Mouse (Mus musculus) embryonic facial prominence, embryonic 12.5 days (tissue): Measurements from ENCODE around the gene Robo1. TPM values are rescaled to one million over a fixed set of nuclear protein-coding genes. Genes with fewer than 3 reads are reported as not detected.
A peak's percentile ranks its signal among the peaks of the same experiment; 100 is the strongest.

Experiments
- ATAC-seq: fragments of 200-750 bp; cut with Nextera tagmentation; 2 replicates; pipeline ENCODE4 v1.8.0; 2017; ENCODE audit not compliant: insufficient number of reproducible peaks, insufficient read depth, low FRiP score, low TSS enrichment
- H3K27ac ChIP-seq: fragments of 300-500 bp; sonication (generic); 2 replicates; pipeline ENCODE4 v1.5.1; 2016; ENCODE audit warnings: mild to moderate bottlenecking
- H3K27me3 ChIP-seq: fragments of 300-500 bp; sonication (generic); 2 replicates; pipeline ENCODE4 v1.6.1; 2016; ENCODE audit warnings: mild to moderate bottlenecking, moderate library complexity
- H3K36me3 ChIP-seq: fragments of 300-500 bp; sonication (generic); 2 replicates; pipeline ENCODE4 v1.6.1; 2016; ENCODE audit warnings: mild to moderate bottlenecking
- H3K4me1 ChIP-seq: fragments of 300-500 bp; sonication (generic); 2 replicates; pipeline ENCODE4 v1.6.1; 2016
- H3K4me2 ChIP-seq: fragments of 300-500 bp; sonication (generic); replicated peaks from 2 replicates; pipeline ENCODE4 v1.6.1; 2016; ENCODE audit warnings: mild to moderate bottlenecking, moderate library complexity
- H3K4me3 ChIP-seq: fragments of 300-500 bp; sonication (generic); 2 replicates; pipeline ENCODE4 v1.5.1; 2016; ENCODE audit warnings: mild to moderate bottlenecking
- H3K9ac ChIP-seq: fragments of 300-500 bp; sonication (generic); 2 replicates; pipeline ENCODE4 v1.6.1; 2016; ENCODE audit warnings: mild to moderate bottlenecking, moderate library complexity
- H3K9me3 ChIP-seq: fragments of 300-500 bp; sonication (generic); 2 replicates; pipeline ENCODE4 v1.6.1; 2016; ENCODE audit warnings: mild to moderate bottlenecking, moderate library complexity
- WGBS: fragments of 180-500 bp; shearing (Covaris S2); methylation state at CpG from one replicate; pipeline ENCODE4 v1.1.7; 2016; 5-methylcytosine and 5-hydroxymethylcytosine counted together
- polyA plus RNA-seq: library from polyadenylated mRNA; unstranded; fragments of >200 nt; fragmentation: Nextera tagmentation; extraction: Ambion mirVana; gene quantifications from 2 replicates; pipeline ENCODE4 v1.2.1, GENCODE M21; 2016

Gene Robo1
- polyA plus RNA-seq, 1 experiment from 2014 or later: 77.9 TPM

- 82% methylated on average over 4 of the region's 4 CpGs for WGBS
- Histone ChIP-seq H3K9me3 (no peaks in the 10 kb centered on the region), H3K4me2 (no peak overlapping the region), H3K4me1 (no peaks in the 10 kb centered on the region), H3K27ac (no peak overlapping the region), H3K9ac (no peak overlapping the region), H3K36me3 (no peaks in the 10 kb centered on the region), H3K4me3 (no peak overlapping the region), H3K27me3 (no peaks in the 10 kb centered on the region)
- no peak for ATAC-seq
Observed at GRCm38 (mm10) chr16:72622371-72622770, 314.3 kb downstream of the Robo1 start.

- Histone ChIP-seq H3K36me3 (no peaks in the 10 kb centered on the region), H3K27ac (0 out of 2 replicates have a peak overlapping the region, but pooled peaks have one; percentile 11), H3K9ac (no peak overlapping the region), H3K4me1 (no peaks in the 10 kb centered on the region), H3K4me2 (no peak overlapping the region), H3K9me3 (no peaks in the 10 kb centered on the region), H3K27me3 (no peaks in the 10 kb centered on the region), H3K4me3 (no peak overlapping the region)
- 80% methylated on average over 10 of the region's 10 CpGs for WGBS
- no peak for ATAC-seq
Observed at GRCm38 (mm10) chr16:72622868-72623267, 314.8 kb downstream of the Robo1 start.

- no peak for ATAC-seq
- H3K36me3 ChIP-seq: no peaks in the 10 kb centered on the region
- H3K27me3 ChIP-seq: no peaks in the 10 kb centered on the region
- H3K27ac ChIP-seq: no peak overlapping the region
- WGBS: 48% methylated on average over 7 of the region's 7 CpGs
- H3K4me3 ChIP-seq: no peak overlapping the region
- no peaks in the 10 kb centered on the region for H3K9me3 ChIP-seq
- no peak overlapping the region for H3K9ac ChIP-seq
- no peaks in the 10 kb centered on the region for H3K4me1 ChIP-seq
- H3K4me2 ChIP-seq: no peak overlapping the region
Observed at GRCm38 (mm10) chr16:72633846-72634245, 325.7 kb downstream of the Robo1 start.

GRCm38 (mm10) chr16:72639332-72639940 lies 331.3 kb downstream of the Robo1 start:
- WGBS: 71% methylated on average over 8 of the region's 8 CpGs
- H3K4me1 ChIP-seq: peaks cover 5% of the 10 kb centered on the region; the same call in 1 of the 2 replicates
- ATAC-seq: no peak
- no peaks in the 10 kb centered on the region for H3K36me3 ChIP-seq
- no peak overlapping the region for H3K27ac ChIP-seq
- no peak overlapping the region for H3K4me3 ChIP-seq
- H3K9me3 ChIP-seq: no peaks in the 10 kb centered on the region
- no peaks in the 10 kb centered on the region for H3K27me3 ChIP-seq
- no peak overlapping the region for H3K4me2 ChIP-seq
- H3K9ac ChIP-seq: no peak overlapping the region

GRCm38 (mm10) chr16:72640932-72641811 lies 333.1 kb downstream of the Robo1 start:
- Histone ChIP-seq H3K4me2 (no peak overlapping the region), H3K9me3 (no peaks in the 10 kb centered on the region), H3K27ac (no peak overlapping the region), H3K36me3 (no peaks in the 10 kb centered on the region), H3K27me3 (no peaks in the 10 kb centered on the region), H3K4me1 (peaks cover 10% of the 10 kb centered on the region), H3K4me3 (no peak overlapping the region), H3K9ac (no peak overlapping the region)
- ATAC-seq: no peak
- WGBS: 74% methylated on average over 9 of the region's 9 CpGs

GRCm38 (mm10) chr16:72645890-72646289 lies 337.8 kb downstream of the Robo1 start:
- 10% methylated on average over 8 of the region's 8 CpGs for WGBS
- Histone ChIP-seq H3K27me3 (no peaks in the 10 kb centered on the region), H3K9me3 (no peaks in the 10 kb centered on the region), H3K9ac (no peak overlapping the region), H3K27ac (peak overlapping the region; percentile 54; the same call in 1 of the 2 replicates), H3K36me3 (no peaks in the 10 kb centered on the region), H3K4me1 (peaks cover 20% of the 10 kb centered on the region), H3K4me3 (peak overlapping the region; percentile 18; the same call in 1 of the 2 replicates), H3K4me2 (peak overlapping the region; percentile 47)
- peak; percentile 79; the same call in 1 of the 2 replicates for ATAC-seq

- no peaks in the 10 kb centered on the region for H3K36me3 ChIP-seq
- no peaks in the 10 kb centered on the region for H3K27me3 ChIP-seq
- H3K27ac ChIP-seq: no peak overlapping the region
- H3K9ac ChIP-seq: no peak overlapping the region
- ATAC-seq: no peak
- peak overlapping the region; percentile 26; the same call in 1 of the 2 replicates for H3K4me2 ChIP-seq
- H3K4me1 ChIP-seq: peaks cover 18% of the 10 kb centered on the region
- 27% methylated on average over 4 of the region's 4 CpGs for WGBS
- no peaks in the 10 kb centered on the region for H3K9me3 ChIP-seq
- H3K4me3 ChIP-seq: no peak overlapping the region
Observed at GRCm38 (mm10) chr16:72649314-72649713, 341.2 kb downstream of the Robo1 start.

GRCm38 (mm10) chr16:72655411-72655810 lies 347.3 kb downstream of the Robo1 start:
- H3K27ac ChIP-seq: no peak overlapping the region
- 58% methylated on average over 9 of the region's 9 CpGs for WGBS
- no peaks in the 10 kb centered on the region for H3K9me3 ChIP-seq
- no peaks in the 10 kb centered on the region for H3K36me3 ChIP-seq
- no peak overlapping the region for H3K9ac ChIP-seq
- no peak overlapping the region for H3K4me2 ChIP-seq
- no peak overlapping the region for H3K4me3 ChIP-seq
- peaks cover 5% of the 10 kb centered on the region; the same call in 1 of the 2 replicates for H3K4me1 ChIP-seq
- ATAC-seq: no peak
- no peaks in the 10 kb centered on the region for H3K27me3 ChIP-seq

GRCm38 (mm10) chr16:72662837-72663350 lies 354.8 kb downstream of the Robo1 start:
- peak; percentile 84 for ATAC-seq
- Histone ChIP-seq H3K9ac (peak overlapping the region; percentile 89), H3K4me1 (peaks cover 17% of the 10 kb centered on the region; the same call in 1 of the 2 replicates), H3K4me3 (peak overlapping the region; percentile 87), H3K4me2 (peak overlapping the region; percentile 67), H3K27me3 (no peaks in the 10 kb centered on the region), H3K36me3 (no peaks in the 10 kb centered on the region), H3K9me3 (no peaks in the 10 kb centered on the region), H3K27ac (peak overlapping the region; percentile 97)
- 1% methylated on average over 26 of the region's 26 CpGs for WGBS

- Histone ChIP-seq H3K27me3 (no peaks in the 10 kb centered on the region), H3K9ac (peak overlapping the region; percentile 89), H3K4me3 (peak overlapping the region; percentile 87), H3K36me3 (no peaks in the 10 kb centered on the region), H3K27ac (peak overlapping the region; percentile 97), H3K4me2 (peak overlapping the region; percentile 67), H3K4me1 (peaks cover 17% of the 10 kb centered on the region; the same call in 1 of the 2 replicates), H3K9me3 (no peaks in the 10 kb centered on the region)
- ATAC-seq: peak; percentile 87
- WGBS: under 1% methylated on average over 54 of the region's 55 CpGs
Observed at GRCm38 (mm10) chr16:72663351-72664232, 355.5 kb downstream of the Robo1 start.

- no peak for ATAC-seq
- Histone ChIP-seq H3K4me3 (peak overlapping the region; percentile 87), H3K27ac (peak overlapping the region; percentile 97), H3K9me3 (no peaks in the 10 kb centered on the region), H3K27me3 (no peaks in the 10 kb centered on the region), H3K9ac (peak overlapping the region; percentile 89), H3K4me1 (peaks cover 17% of the 10 kb centered on the region), H3K4me2 (peak overlapping the region; percentile 67), H3K36me3 (no peaks in the 10 kb centered on the region)
- WGBS: 0% methylated on average over 12 of the region's 12 CpGs
Observed at GRCm38 (mm10) chr16:72664233-72664613, 356.1 kb downstream of the Robo1 start.
